In genomic region chr6:85452411-85452665, GRCm38 (mm10) we compare ENCODE assay signal across 8 mouse cellular contexts. TPM values are rescaled to one million over a fixed set of nuclear protein-coding genes. Genes with fewer than 3 reads are reported as not detected.
DNase-seq lines count a peak whose midpoint lies in the region; ATAC-seq and TF ChIP-seq lines count a peak whose summit lies in the region.

No protein-coding gene starts in this region.

- TF ChIP-seq POLR2A in bone marrow, adult 2 months (IDR thresholded peaks at IDR 0.05; ENCODE audit: borderline replicate concordance, control insufficient read depth, low read depth, low read length): no peak

- ATAC-seq in heart, embryonic 16.5 days (replicated peaks; ENCODE audit: extremely low read depth, insufficient read depth, low FRiP score): 0 out of 2 replicates have a peak, but pooled peaks have one; percentile 1
- ATAC-seq in hindbrain, embryonic 12.5 days (ENCODE audit: low FRiP score): no peak
- ATAC-seq in midbrain, embryonic 12.5 days (ENCODE audit: low FRiP score, low read depth): no peak

- H3K4me2 ChIP-seq in heart, embryonic 16.5 days (ENCODE audit: low read depth, low read length): peak overlapping the region; percentile 85
- H3K4me2 ChIP-seq in hindbrain, embryonic 12.5 days (replicated peaks): peak overlapping the region; percentile 83
- peak overlapping the region; percentile 95 for H3K4me2 ChIP-seq in midbrain, embryonic 12.5 days (replicated peaks)

- no peaks in the 10 kb centered on the region for H3K27me3 ChIP-seq in heart, embryonic 16.5 days (ENCODE audit: control insufficient read depth, insufficient read depth, low read length)
- H3K27me3 ChIP-seq in hindbrain, embryonic 12.5 days: no peaks in the 10 kb centered on the region
- no peaks in the 10 kb centered on the region for H3K27me3 ChIP-seq in midbrain, embryonic 12.5 days

- intact Hi-C loops in gastrocnemius, postnatal 14 days (cut with DNase I; ENCODE audit: low total_unique reads): no loop called here

- no peak for DNase-seq in heart, adult 11 months
- DNase-seq in spleen, postnatal 36 days (ENCODE audit: low spot score in 2 of 2): no peak
- no peak for DNase-seq in gastrocnemius, postnatal 14 days
- DNase-seq in cerebellum, postnatal 36 days: no peak

- H3K4me3 ChIP-seq in heart, embryonic 16.5 days (ENCODE audit: low read length): peak overlapping the region; percentile 64
- peak overlapping the region; percentile 90 for H3K4me3 ChIP-seq in bone marrow, adult 2 months (replicated peaks; ENCODE audit: control insufficient read depth, low read depth, low read length)
- H3K4me3 ChIP-seq in hindbrain, embryonic 12.5 days: peak overlapping the region; percentile 79
- H3K4me3 ChIP-seq in midbrain, embryonic 12.5 days: peak overlapping the region; percentile 73

- no peak for TF ChIP-seq CTCF in bone marrow, adult 2 months (IDR thresholded peaks at IDR 0.05; ENCODE audit: control insufficient read depth, insufficient read depth, low read length)

- H3K9me3 ChIP-seq in heart, embryonic 16.5 days (replicated peaks; ENCODE audit: control insufficient read depth, low read length): no peaks in the 10 kb centered on the region
- no peaks in the 10 kb centered on the region for H3K9me3 ChIP-seq in hindbrain, embryonic 12.5 days (replicated peaks)
- no peaks in the 10 kb centered on the region for H3K9me3 ChIP-seq in midbrain, embryonic 12.5 days

- H3K27ac ChIP-seq in heart, embryonic 16.5 days (ENCODE audit: low read length): peak overlapping the region; percentile 90
- peak overlapping the region; percentile 60 for H3K27ac ChIP-seq in bone marrow, adult 2 months (ENCODE audit: control insufficient read depth, insufficient read depth, low read depth, low read length, poor library complexity)
- peak overlapping the region; percentile 96 for H3K27ac ChIP-seq in hindbrain, embryonic 12.5 days
- H3K27ac ChIP-seq in midbrain, embryonic 12.5 days (replicated peaks): peak overlapping the region; percentile 86

- H3K36me3 ChIP-seq in heart, embryonic 16.5 days (ENCODE audit: control insufficient read depth, insufficient read depth): peaks cover 2% of the 10 kb centered on the region; the same call in 1 of the 2 replicates
- peaks cover 4% of the 10 kb centered on the region; the same call in 1 of the 2 replicates for H3K36me3 ChIP-seq in hindbrain, embryonic 12.5 days
- H3K36me3 ChIP-seq in midbrain, embryonic 12.5 days: no peaks in the 10 kb centered on the region

- peak overlapping the region; percentile 81 for H3K9ac ChIP-seq in heart, embryonic 16.5 days (ENCODE audit: low read length)
- peak overlapping the region; percentile 91 for H3K9ac ChIP-seq in hindbrain, embryonic 12.5 days
- H3K9ac ChIP-seq in midbrain, embryonic 12.5 days (replicated peaks): peak overlapping the region; percentile 89

- H3K4me1 ChIP-seq in heart, embryonic 16.5 days (ENCODE audit: control insufficient read depth, insufficient read depth, low read length): peaks cover 32% of the 10 kb centered on the region
- no peaks in the 10 kb centered on the region; the same call in 1 of the 2 replicates for H3K4me1 ChIP-seq in bone marrow, adult 2 months (ENCODE audit: control insufficient read depth, insufficient read depth, low read length)
- peaks cover 37% of the 10 kb centered on the region for H3K4me1 ChIP-seq in hindbrain, embryonic 12.5 days
- H3K4me1 ChIP-seq in midbrain, embryonic 12.5 days: peaks cover 42% of the 10 kb centered on the region

- 0% methylated on average over 15 of the region's 15 CpGs for WGBS in heart, embryonic 16.5 days
- under 1% methylated on average over 15 of the region's 15 CpGs for WGBS in bone marrow, adult 2 months
- 1% methylated on average over 15 of the region's 15 CpGs for WGBS in hindbrain, embryonic 12.5 days
- WGBS in midbrain, embryonic 12.5 days: 0% methylated on average over 15 of the region's 15 CpGs

RNA-seq across cellular contexts. Expression of gene Pradc1, which starts 0.6 kb away (rescaled TPM):
- polyA plus RNA-seq in heart, embryonic 16.5 days (2015; fragmentation: Nextera tagmentation; extraction: Ambion mirVana): 44.2 and 50.9 TPM in 2 replicates
- polyA plus RNA-seq in bone marrow, adult 2 months (2011; ENCODE audit: insufficient read depth, insufficient read length, low replicate concordance, missing spikeins): 3.5 and 16.0 TPM in 2 replicates
- polyA plus RNA-seq in hindbrain, embryonic 12.5 days (2016; fragmentation: Nextera tagmentation; extraction: Ambion mirVana): 24.6 and 30.3 TPM in 2 replicates
- 29.4 and 31.6 TPM in 2 replicates for polyA plus RNA-seq in midbrain, embryonic 12.5 days (2016; fragmentation: Nextera tagmentation; extraction: Ambion mirVana)
- total RNA-seq in gastrocnemius, postnatal 14 days (2021): 10 to 100 TPM; 14.2 to 16.7 TPM

RNA-seq across cellular contexts. Expression of gene Cct7, which starts 1.0 kb away (rescaled TPM):
- polyA plus RNA-seq in heart, embryonic 16.5 days (2015; fragmentation: Nextera tagmentation; extraction: Ambion mirVana): 376 and 381 TPM in 2 replicates
- 87.1 and 97.5 TPM in 2 replicates for polyA plus RNA-seq in bone marrow, adult 2 months (2011; ENCODE audit: insufficient read depth, insufficient read length, low replicate concordance, missing spikeins)
- polyA plus RNA-seq in hindbrain, embryonic 12.5 days (2016; fragmentation: Nextera tagmentation; extraction: Ambion mirVana): 512 and 529 TPM in 2 replicates
- 574 and 582 TPM in 2 replicates for polyA plus RNA-seq in midbrain, embryonic 12.5 days (2016; fragmentation: Nextera tagmentation; extraction: Ambion mirVana)
- total RNA-seq in gastrocnemius, postnatal 14 days (2021): 100 to 1,000 TPM; 128 to 142 TPM

RNA-seq across cellular contexts. Expression of gene Smyd5, which starts 20.5 kb away (rescaled TPM):
- polyA plus RNA-seq in heart, embryonic 16.5 days (2015; fragmentation: Nextera tagmentation; extraction: Ambion mirVana): 35.0 and 35.6 TPM in 2 replicates
- 7.3 and 8.1 TPM in 2 replicates for polyA plus RNA-seq in bone marrow, adult 2 months (2011; ENCODE audit: insufficient read depth, insufficient read length, low replicate concordance, missing spikeins)
- 59.5 and 59.8 TPM in 2 replicates for polyA plus RNA-seq in hindbrain, embryonic 12.5 days (2016; fragmentation: Nextera tagmentation; extraction: Ambion mirVana)
- 51.4 and 54.8 TPM in 2 replicates for polyA plus RNA-seq in midbrain, embryonic 12.5 days (2016; fragmentation: Nextera tagmentation; extraction: Ambion mirVana)
- 1 to 10 TPM; 7.6 to 9.0 TPM for total RNA-seq in gastrocnemius, postnatal 14 days (2021)

RNA-seq across cellular contexts. Expression of gene Noto, which starts 28.7 kb away (rescaled TPM):
- not detected in 2 replicates for polyA plus RNA-seq in heart, embryonic 16.5 days (2015; fragmentation: Nextera tagmentation; extraction: Ambion mirVana)
- 2.0 TPM in 1 of 2 replicates, not detected in the other for polyA plus RNA-seq in bone marrow, adult 2 months (2011; ENCODE audit: insufficient read depth, insufficient read length, low replicate concordance, missing spikeins)
- polyA plus RNA-seq in hindbrain, embryonic 12.5 days (2016; fragmentation: Nextera tagmentation; extraction: Ambion mirVana): not detected in 2 replicates
- polyA plus RNA-seq in midbrain, embryonic 12.5 days (2016; fragmentation: Nextera tagmentation; extraction: Ambion mirVana): not detected in 2 replicates
- not detected for total RNA-seq in gastrocnemius, postnatal 14 days (2021)

RNA-seq across cellular contexts. Expression of gene Fbxo41, which starts 50.5 kb away (rescaled TPM):
- polyA plus RNA-seq in heart, embryonic 16.5 days (2015; fragmentation: Nextera tagmentation; extraction: Ambion mirVana): 0.02 TPM in 1 of 2 replicates, not detected in the other
- not detected in 2 replicates for polyA plus RNA-seq in bone marrow, adult 2 months (2011; ENCODE audit: insufficient read depth, insufficient read length, low replicate concordance, missing spikeins)
- polyA plus RNA-seq in hindbrain, embryonic 12.5 days (2016; fragmentation: Nextera tagmentation; extraction: Ambion mirVana): 3.1 TPM in 2 replicates
- 2.4 and 3.1 TPM in 2 replicates for polyA plus RNA-seq in midbrain, embryonic 12.5 days (2016; fragmentation: Nextera tagmentation; extraction: Ambion mirVana)
- under 1 TPM; 0.02 to 0.04 TPM for total RNA-seq in gastrocnemius, postnatal 14 days (2021)
